Mouse (Mus musculus) MEL-GATA-1-ER (cell line): Measurements from ENCODE around the gene Ttc23l.
"Not testable (repeated sequence)": the region's sequence is repeated elsewhere in the genome, so short reads cannot be mapped to it uniquely, and the experiment has no call there.

Experiments used
- DNase-seq: peaks from one replicate; pipeline ENCODE4 v3.0.0-alpha.2; 2012; ENCODE audit warnings: low read depth; ENCODE audit errors: extremely low read depth

Ttc23l gene

GRCm38 (mm10) chr15:10558465-10558864 lies at the start of gene Ttc23l:
Gene Ttc23l, minus strand, starts transcription at chr15:10558668.
- DNase-seq = no peak

- peak; percentile 95 for DNase-seq
These were observed 40.9 kb upstream of the Ttc23l start for GRCm38 (mm10) chr15:10599413-10599812.

GRCm38 (mm10) chr15:10598259-10599225 lies 40.1 kb upstream of the Ttc23l start:
- no peak for DNase-seq

GRCm38 (mm10) chr15:10596871-10597270 lies 38.4 kb upstream of the Ttc23l start:
- no peak for DNase-seq

GRCm38 (mm10) chr15:10595408-10595807 lies 36.9 kb upstream of the Ttc23l start:
- DNase-seq = no peak

- no peak for DNase-seq
These were observed 36.4 kb upstream of the Ttc23l start for GRCm38 (mm10) chr15:10594910-10595309.

GRCm38 (mm10) chr15:10593094-10593493 lies 34.6 kb upstream of the Ttc23l start:
- DNase-seq = no peak

- no peak for DNase-seq
These were observed 28.1 kb upstream of the Ttc23l start for GRCm38 (mm10) chr15:10586565-10586964.

GRCm38 (mm10) chr15:10584359-10585187 lies 26.1 kb upstream of the Ttc23l start:
- no peak for DNase-seq

- peak; percentile 63 for DNase-seq
These were observed 24.9 kb upstream of the Ttc23l start for GRCm38 (mm10) chr15:10583408-10583807.

GRCm38 (mm10) chr15:10579159-10579558 lies 20.7 kb upstream of the Ttc23l start:
- DNase-seq = no peak

GRCm38 (mm10) chr15:10566486-10566885 lies 8.0 kb upstream of the Ttc23l start:
- no peak for DNase-seq

- DNase-seq = no peak
These were observed 5.7 kb upstream of the Ttc23l start for GRCm38 (mm10) chr15:10564201-10564600.

- no peak for DNase-seq
These were observed 3.8 kb upstream of the Ttc23l start for GRCm38 (mm10) chr15:10562281-10562680.

- no peak for DNase-seq
These were observed 1.5 kb upstream of the Ttc23l start for GRCm38 (mm10) chr15:10560005-10560404.

- no peak for DNase-seq
These were observed 4.1 kb downstream of the Ttc23l start for GRCm38 (mm10) chr15:10554336-10554735.

- DNase-seq = no peak
These were observed 18.0 kb downstream of the Ttc23l start for GRCm38 (mm10) chr15:10540271-10541088.

- no peak for DNase-seq
These were observed 22.5 kb downstream of the Ttc23l start for GRCm38 (mm10) chr15:10535969-10536368.

- DNase-seq = no peak
These were observed 23.9 kb downstream of the Ttc23l start for GRCm38 (mm10) chr15:10534591-10534990.

- DNase-seq = not testable (repeated sequence)
These were observed 25.1 kb downstream of the Ttc23l start for GRCm38 (mm10) chr15:10533361-10533760.

- peak; percentile 47 for DNase-seq
These were observed 27.1 kb downstream of the Ttc23l start for GRCm38 (mm10) chr15:10531352-10531751.
